Mouse (Mus musculus): ENCODE data around the gene Selplg. TPM values are rescaled to one million over a fixed set of nuclear protein-coding genes. Genes with fewer than 3 reads are reported as not detected.

The Selplg gene
- polyA plus RNA-seq, 1 experiment: 0.74 TPM

DNA sequence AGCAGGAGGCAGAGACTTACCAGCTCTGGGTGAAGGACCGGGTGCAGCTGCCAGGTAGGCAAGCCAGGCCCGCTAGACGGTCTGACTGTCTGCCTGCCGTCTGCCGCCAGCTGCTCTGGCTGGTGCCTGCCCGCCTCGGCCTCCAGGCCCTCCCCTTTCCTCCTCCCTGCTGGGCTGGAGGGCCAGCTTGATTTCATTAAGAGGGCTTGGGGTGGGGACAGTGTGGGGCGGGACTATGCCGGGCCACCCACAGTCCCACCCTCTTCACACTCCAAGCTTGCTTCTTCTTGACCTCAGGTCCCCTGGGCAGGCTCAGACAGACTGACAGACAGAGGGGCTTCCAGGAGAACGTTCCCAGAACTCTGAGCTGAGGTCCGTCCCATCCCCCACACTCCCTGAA lies 32.2 kb downstream of the Selplg start, which contains the start of gene Tmem119:
TSS of gene Tmem119 (minus strand) at position 237 of the 400 bp plus-strand sequence.
- TF ChIP-seq CTCF (IDR thresholded peaks at IDR 0.05; ENCODE audit: borderline replicate concordance, insufficient read depth, low read length) (no peak), POLR2A (IDR thresholded peaks at IDR 0.05; ENCODE audit: low read depth, low read length) (peak; percentile 98)
- peak within 1 kb of the TSS; percentile 43 for H3K4me3 ChIP-seq (ENCODE audit: insufficient read depth, low read length)
- H3K27ac ChIP-seq (ENCODE audit: insufficient read depth, low read length): peak within 1 kb of the TSS; percentile 62
- H3K4me1 ChIP-seq (ENCODE audit: control insufficient read depth, insufficient read depth, low read length): peaks cover 9% of the 10 kb centered on the region; the same call in 1 of the 2 replicates

- TF ChIP-seq CTCF (IDR thresholded peaks at IDR 0.05; ENCODE audit: borderline replicate concordance, insufficient read depth, low read length) (no peak), POLR2A (IDR thresholded peaks at IDR 0.05; ENCODE audit: low read depth, low read length) (no peak)
- Histone ChIP-seq H3K4me1 (ENCODE audit: control insufficient read depth, insufficient read depth, low read length) (peaks cover 9% of the 10 kb centered on the region; the same call in 1 of the 2 replicates), H3K27ac (ENCODE audit: insufficient read depth, low read length) (peak overlapping the region; percentile 62), H3K4me3 (ENCODE audit: insufficient read depth, low read length) (peak overlapping the region; percentile 43)
Observed at GRCm38 (mm10) chr5:113799691-113800090, 32.8 kb downstream of the Selplg start.

DNA sequence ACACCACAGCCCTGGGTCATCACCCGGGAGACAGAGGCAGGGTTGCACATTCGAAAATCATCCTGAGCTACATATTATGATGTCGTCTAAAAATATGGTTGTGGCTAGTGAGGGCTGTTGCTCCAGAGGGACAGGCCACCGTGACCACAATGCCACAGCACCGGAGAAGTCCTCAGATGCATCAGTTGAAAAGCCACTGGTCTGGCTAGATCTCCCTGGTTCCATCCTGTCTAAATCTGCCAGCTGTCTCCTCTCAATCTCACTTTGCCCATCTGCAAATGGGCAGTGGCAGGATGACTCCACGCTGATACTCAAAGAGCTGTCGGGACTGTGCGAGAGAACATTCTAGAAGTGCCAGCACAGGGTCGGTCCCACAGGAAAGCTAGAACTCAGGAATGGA lies 33.9 kb downstream of the Selplg start:
- H3K4me3 ChIP-seq (ENCODE audit: insufficient read depth, low read length): no peak overlapping the region; the same call in 1 of the 2 replicates
- TF ChIP-seq POLR2A (IDR thresholded peaks at IDR 0.05; ENCODE audit: low read depth, low read length) (no peak), CTCF (IDR thresholded peaks at IDR 0.05; ENCODE audit: borderline replicate concordance, insufficient read depth, low read length) (no peak)
- H3K4me1 ChIP-seq (ENCODE audit: control insufficient read depth, insufficient read depth, low read length): peaks cover 9% of the 10 kb centered on the region; the same call in 1 of the 2 replicates
- no peak overlapping the region for H3K27ac ChIP-seq (ENCODE audit: insufficient read depth, low read length)

- no peak for TF ChIP-seq POLR2A (IDR thresholded peaks at IDR 0.05; ENCODE audit: low read depth, low read length)
- no peak for TF ChIP-seq CTCF (IDR thresholded peaks at IDR 0.05; ENCODE audit: borderline replicate concordance, insufficient read depth, low read length)
- Histone ChIP-seq H3K4me3 (ENCODE audit: insufficient read depth, low read length) (peak overlapping the region; percentile 1; the same call in 1 of the 2 replicates), H3K4me1 (ENCODE audit: control insufficient read depth, insufficient read depth, low read length) (peaks cover 9% of the 10 kb centered on the region; the same call in 1 of the 2 replicates), H3K27ac (ENCODE audit: insufficient read depth, low read length) (peak overlapping the region; percentile 45)
Observed at GRCm38 (mm10) chr5:113797149-113797882, 35.1 kb downstream of the Selplg start.

- Histone ChIP-seq H3K4me3 (ENCODE audit: insufficient read depth, low read length) (peak overlapping the region; percentile 1; the same call in 1 of the 2 replicates), H3K4me1 (ENCODE audit: control insufficient read depth, insufficient read depth, low read length) (peaks cover 9% of the 10 kb centered on the region; the same call in 1 of the 2 replicates), H3K27ac (ENCODE audit: insufficient read depth, low read length) (peak overlapping the region; percentile 45)
- TF ChIP-seq CTCF (IDR thresholded peaks at IDR 0.05; ENCODE audit: borderline replicate concordance, insufficient read depth, low read length) (no peak), POLR2A (IDR thresholded peaks at IDR 0.05; ENCODE audit: low read depth, low read length) (peak; percentile 8; the same call in 1 of the 2 replicates)
Observed at GRCm38 (mm10) chr5:113796401-113797148, 35.9 kb downstream of the Selplg start.

DNA sequence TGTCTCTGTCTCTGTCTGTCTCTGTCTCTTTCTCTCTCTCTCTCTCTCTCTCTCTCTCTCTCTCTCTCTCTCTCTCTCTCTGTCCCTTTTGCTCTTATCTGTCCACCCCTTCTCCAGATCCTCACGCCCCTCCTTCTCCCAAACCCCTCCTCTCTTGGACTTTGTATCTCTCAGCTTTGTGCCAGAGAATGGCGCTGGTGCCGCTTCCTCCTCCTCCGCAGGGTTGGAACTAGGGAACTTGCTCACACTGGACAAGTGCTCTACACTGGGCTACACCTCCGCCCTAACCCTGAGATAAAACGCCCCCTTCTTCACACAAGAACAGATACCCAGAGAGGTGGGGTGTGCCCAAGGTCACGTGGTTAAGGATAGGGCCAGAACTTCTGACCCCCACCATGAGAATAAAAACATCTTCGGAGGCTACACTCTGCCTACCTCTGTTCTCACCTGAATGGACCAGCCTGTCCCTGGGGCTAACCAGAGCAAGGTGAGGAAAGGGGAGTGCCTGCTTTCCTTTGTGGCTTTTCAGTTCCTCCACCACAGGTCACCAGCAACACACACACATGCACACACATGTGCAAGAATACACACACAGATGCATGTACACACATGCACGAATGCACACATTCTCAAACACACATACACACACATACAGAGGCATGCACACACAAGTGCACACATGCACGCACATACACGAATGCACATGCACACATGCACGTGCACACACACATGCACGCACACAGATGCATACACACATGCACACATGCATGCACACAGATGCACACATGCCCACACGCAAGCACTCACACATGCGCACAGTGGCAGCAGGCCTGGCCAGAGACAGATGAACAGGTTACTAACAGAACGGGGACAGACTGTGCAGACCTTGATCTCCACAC lies 41.0 kb downstream of the Selplg start:
- TF ChIP-seq POLR2A (IDR thresholded peaks at IDR 0.05; ENCODE audit: low read depth, low read length) (no peak; the same call in 1 of the 2 replicates), CTCF (IDR thresholded peaks at IDR 0.05; ENCODE audit: borderline replicate concordance, insufficient read depth, low read length) (no peak)
- Histone ChIP-seq H3K4me1 (ENCODE audit: control insufficient read depth, insufficient read depth, low read length) (no peaks in the 10 kb centered on the region; the same call in 1 of the 2 replicates), H3K4me3 (ENCODE audit: insufficient read depth, low read length) (no peak overlapping the region), H3K27ac (ENCODE audit: insufficient read depth, low read length) (no peak overlapping the region)

GRCm38 (mm10) chr5:113790453-113791196 lies 41.8 kb downstream of the Selplg start:
- TF ChIP-seq POLR2A (IDR thresholded peaks at IDR 0.05; ENCODE audit: low read depth, low read length): no peak
- TF ChIP-seq CTCF (IDR thresholded peaks at IDR 0.05; ENCODE audit: borderline replicate concordance, insufficient read depth, low read length): no peak
- no peak overlapping the region for H3K4me3 ChIP-seq (ENCODE audit: insufficient read depth, low read length)
- H3K4me1 ChIP-seq (ENCODE audit: control insufficient read depth, insufficient read depth, low read length): no peaks in the 10 kb centered on the region; the same call in 1 of the 2 replicates
- H3K27ac ChIP-seq (ENCODE audit: insufficient read depth, low read length): no peak overlapping the region

DNA sequence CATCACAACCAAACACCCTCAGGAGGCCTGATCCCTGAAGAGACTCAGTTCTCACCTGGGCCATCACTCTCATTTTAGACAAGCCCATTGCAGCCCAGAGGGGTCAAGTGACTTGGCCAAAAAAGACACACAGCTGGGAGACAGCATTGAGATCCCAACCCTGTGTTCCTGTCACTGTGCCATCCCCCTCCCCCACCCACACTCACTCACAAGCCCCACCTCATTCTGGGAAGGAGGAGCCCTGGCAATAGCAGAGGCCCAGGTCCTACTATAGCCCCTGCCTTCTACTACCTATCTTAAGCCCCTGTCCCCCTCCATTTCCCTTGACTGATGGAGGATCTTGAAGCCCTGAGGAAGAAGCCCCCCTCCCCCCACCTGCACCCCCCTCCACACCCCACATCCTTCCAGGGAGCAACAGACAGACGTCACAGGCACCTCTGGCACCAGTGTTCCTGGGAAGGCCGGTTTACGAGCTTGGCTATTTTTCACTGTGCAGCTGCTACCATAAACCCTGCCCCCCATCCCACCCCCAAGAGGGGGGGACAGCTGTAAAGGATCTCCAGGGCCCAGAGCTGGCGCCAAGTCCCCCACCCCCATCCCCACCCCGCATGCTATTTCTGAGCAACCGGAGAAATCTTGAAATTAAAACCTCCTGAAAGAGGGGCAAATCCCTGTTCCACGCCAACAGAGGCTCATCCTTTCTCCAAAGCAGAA lies 43.2 kb downstream of the Selplg start:
- TF ChIP-seq CTCF (IDR thresholded peaks at IDR 0.05; ENCODE audit: borderline replicate concordance, insufficient read depth, low read length): no peak
- TF ChIP-seq POLR2A (IDR thresholded peaks at IDR 0.05; ENCODE audit: low read depth, low read length): no peak
- H3K4me1 ChIP-seq (ENCODE audit: control insufficient read depth, insufficient read depth, low read length): no peaks in the 10 kb centered on the region; the same call in 1 of the 2 replicates
- no peak overlapping the region for H3K27ac ChIP-seq (ENCODE audit: insufficient read depth, low read length)
- H3K4me3 ChIP-seq (ENCODE audit: insufficient read depth, low read length): no peak overlapping the region

All from embryonic fibroblast, embryonic 13.5 days (primary cell).